Mouse (Mus musculus) heart, postnatal 0 days (tissue): Measurements from ENCODE around the gene Spata17. TPM values are rescaled to one million over a fixed set of nuclear protein-coding genes. Genes with fewer than 3 reads are reported as not detected.

Experiments used
- ATAC-seq: fragments of 200-750 bp; cut with Nextera tagmentation; 2 replicates; pipeline ENCODE4 v1.8.0; 2017; ENCODE audit warnings: low read depth, moderate number of reproducible peaks, moderate library complexity; ENCODE audit not compliant: insufficient read depth
- DNase-seq: peaks from one replicate; pipeline ENCODE4 v3.0.0-alpha.2; 2016; ENCODE audit warnings: low spot score
- H3K27ac ChIP-seq: fragments of 300-500 bp; sonication (generic); 2 replicates; pipeline ENCODE4 v1.5.1; 2014; ENCODE audit warnings: low read depth, mild to moderate bottlenecking
- H3K27me3 ChIP-seq: fragments of 300-500 bp; sonication (generic); 2 replicates; pipeline ENCODE4 v1.6.1; 2014; ENCODE audit warnings: low read length, mixed read lengths; ENCODE audit not compliant: control insufficient read depth, insufficient read depth
- H3K36me3 ChIP-seq: fragments of 300-500 bp; sonication (generic); replicated peaks from 2 replicates; pipeline ENCODE4 v1.6.1; 2014; ENCODE audit warnings: low read length, mixed read lengths; ENCODE audit not compliant: control insufficient read depth, insufficient read depth
- H3K4me1 ChIP-seq: fragments of 300-500 bp; sonication (generic); 2 replicates; pipeline ENCODE4 v1.6.1; 2014; ENCODE audit warnings: antibody characterized with exemption; ENCODE audit not compliant: control insufficient read depth, insufficient read depth
- H3K4me2 ChIP-seq: fragments of 300-500 bp; sonication (generic); 2 replicates; pipeline ENCODE4 v1.6.1; 2014; ENCODE audit warnings: low read depth, mild to moderate bottlenecking, low read length, moderate library complexity
- H3K4me3 ChIP-seq: fragments of 300-500 bp; sonication (generic); 2 replicates; pipeline ENCODE4 v1.5.1; 2014; ENCODE audit warnings: low read depth, low read length
- H3K9ac ChIP-seq: fragments of 300-500 bp; sonication (generic); replicated peaks from 2 replicates; pipeline ENCODE4 v1.6.1; 2014; ENCODE audit warnings: low read depth, low read length, mixed read lengths
- H3K9me3 ChIP-seq: fragments of 300-500 bp; sonication (generic); replicated peaks from 2 replicates; pipeline ENCODE4 v1.6.1; 2016; ENCODE audit warnings: low read length; ENCODE audit not compliant: control insufficient read depth
- CTCF ChIP-seq: IDR thresholded peaks from 2 replicates; pipeline ENCODE4 v1.5.1; 2016; ENCODE audit warnings: antibody characterized with exemption, control low read depth, low read depth
- EP300 ChIP-seq: IDR thresholded peaks from 2 replicates; pipeline ENCODE4 v1.6.1; 2016; ENCODE audit warnings: antibody characterized with exemption, low read depth
- WGBS: fragments of 180-500 bp; shearing (Covaris S2); extraction: QIAGEN DNeasy Blood & Tissue Kit; methylation state at CpG from one replicate; pipeline ENCODE4 v1.1.7; 2014; 5-methylcytosine and 5-hydroxymethylcytosine counted together
- polyA plus RNA-seq: library from polyadenylated mRNA; unstranded; fragments of >200 nt; fragmentation: Nextera tagmentation; extraction: Ambion mirVana; gene quantifications from 2 replicates; pipeline ENCODE4 v1.2.1, GENCODE M21; 2015
- total RNA-seq: library from RNA; depleted of rRNA; stranded (reverse); fragments of >200 nt; gene quantifications from 2 replicates; pipeline ENCODE4 v1.2.3, GENCODE M21; 2014; ENCODE audit warnings: low replicate concordance

Gene Spata17
- total and polyA plus RNA-seq, 2 experiments from 2014 or later: 0.15 to 1.1 TPM

GRCm38 (mm10) chr1:187170361-187170760 lies 44.9 kb downstream of the Spata17 start:
- ATAC-seq (no peak), DNase-seq (no peak)
- H3K9me3 ChIP-seq: no peaks in the 10 kb centered on the region
- H3K27ac ChIP-seq: no peak overlapping the region
- WGBS: 44% methylated on average over 3 of the region's 3 CpGs
- H3K4me3 ChIP-seq: no peak overlapping the region
- no peaks in the 10 kb centered on the region for H3K4me1 ChIP-seq
- H3K9ac ChIP-seq: no peak overlapping the region
- H3K4me2 ChIP-seq: no peak overlapping the region
- no peak for TF ChIP-seq CTCF
- TF ChIP-seq EP300: no peak
- no peaks in the 10 kb centered on the region for H3K36me3 ChIP-seq
- H3K27me3 ChIP-seq: no peaks in the 10 kb centered on the region

- 65% methylated on average over 7 of the region's 7 CpGs for WGBS
- Histone ChIP-seq H3K4me2 (no peak overlapping the region), H3K9me3 (no peaks in the 10 kb centered on the region), H3K4me3 (no peak overlapping the region), H3K9ac (no peak overlapping the region), H3K4me1 (no peaks in the 10 kb centered on the region), H3K27ac (no peak overlapping the region), H3K27me3 (no peaks in the 10 kb centered on the region), H3K36me3 (no peaks in the 10 kb centered on the region)
- ATAC-seq (no peak), DNase-seq (no peak)
- TF ChIP-seq EP300: no peak
- TF ChIP-seq CTCF: no peak
Observed at GRCm38 (mm10) chr1:187169646-187170045, 45.6 kb downstream of the Spata17 start.

- no peak for TF ChIP-seq EP300
- no peak for TF ChIP-seq CTCF
- H3K4me1 ChIP-seq: no peaks in the 10 kb centered on the region
- H3K36me3 ChIP-seq: no peaks in the 10 kb centered on the region
- DNase-seq: no peak
- no peak overlapping the region for H3K27ac ChIP-seq
- no peaks in the 10 kb centered on the region for H3K27me3 ChIP-seq
- ATAC-seq: no peak
- no peak overlapping the region for H3K9ac ChIP-seq
- H3K9me3 ChIP-seq: no peaks in the 10 kb centered on the region
- H3K4me2 ChIP-seq: no peak overlapping the region
- no peak overlapping the region for H3K4me3 ChIP-seq
Observed at GRCm38 (mm10) chr1:187163571-187163970, 51.7 kb downstream of the Spata17 start.

- ATAC-seq (no peak), DNase-seq (no peak)
- H3K36me3 ChIP-seq: no peaks in the 10 kb centered on the region
Observed at GRCm38 (mm10) chr1:187155658-187156057, 59.6 kb downstream of the Spata17 start.

GRCm38 (mm10) chr1:187153681-187154080 lies 61.6 kb downstream of the Spata17 start:
- no peak overlapping the region for H3K9ac ChIP-seq
- TF ChIP-seq CTCF (no peak), EP300 (no peak)
- no peak for DNase-seq
- ATAC-seq: no peak
- H3K4me3 ChIP-seq: no peak overlapping the region
- H3K27ac ChIP-seq: no peak overlapping the region
- no peaks in the 10 kb centered on the region for H3K9me3 ChIP-seq
- 65% methylated on average over 5 of the region's 5 CpGs for WGBS
- H3K36me3 ChIP-seq: no peaks in the 10 kb centered on the region
- no peaks in the 10 kb centered on the region for H3K4me1 ChIP-seq
- H3K4me2 ChIP-seq: no peak overlapping the region
- no peaks in the 10 kb centered on the region for H3K27me3 ChIP-seq

More at GRCm38 (mm10) chr1:187155658-187156057, 59.6 kb downstream of the Spata17 start:
- Histone ChIP-seq H3K9ac (no peak overlapping the region), H3K9me3 (no peaks in the 10 kb centered on the region), H3K4me3 (no peak overlapping the region), H3K27ac (no peak overlapping the region), H3K4me2 (no peak overlapping the region), H3K27me3 (no peaks in the 10 kb centered on the region), H3K4me1 (no peaks in the 10 kb centered on the region)
- TF ChIP-seq EP300: no peak
- TF ChIP-seq CTCF: no peak

GRCm38 (mm10) chr1:187152571-187152970 lies 62.7 kb downstream of the Spata17 start:
- DNase-seq (no peak), ATAC-seq (no peak)
- H3K9me3 ChIP-seq: no peaks in the 10 kb centered on the region
- TF ChIP-seq CTCF: no peak
- no peak for TF ChIP-seq EP300
- H3K27me3 ChIP-seq: no peaks in the 10 kb centered on the region
- no peak overlapping the region for H3K9ac ChIP-seq
- H3K4me3 ChIP-seq: no peak overlapping the region
- WGBS: 75% methylated on average over 2 of the region's 2 CpGs
- no peak overlapping the region for H3K4me2 ChIP-seq
- H3K4me1 ChIP-seq: no peaks in the 10 kb centered on the region
- no peak overlapping the region for H3K27ac ChIP-seq
- H3K36me3 ChIP-seq: no peaks in the 10 kb centered on the region
